Mouse (Mus musculus): ENCODE data around the gene Olfr1029. TPM values are rescaled to one million over a fixed set of nuclear protein-coding genes. Genes with fewer than 3 reads are reported as not detected.

Gene Olfr1029
- not detected in 2 replicates for polyA plus RNA-seq (2012; rRNA removed)

GRCm38 (mm10) chr2:85973595-85973994 is at the start of gene Olfr1029:
TSS of gene Olfr1029 (plus strand) at chr2:85973895.

GRCm38 (mm10) chr2:85950137-85950536 is 23.6 kb upstream of the Olfr1029 start, which contains the start of gene Olfr1028:
TSS of gene Olfr1028 (plus strand) at chr2:85950437.

GRCm38 (mm10) chr2:85978976-85979375 is 5.3 kb downstream of the Olfr1029 start, which contains the start of gene Olfr1030:
TSS of gene Olfr1030 (plus strand) at chr2:85979276.

GRCm38 (mm10) chr2:85990004-85990403 is 16.3 kb downstream of the Olfr1029 start, which contains the start of gene Olfr1031:
TSS of gene Olfr1031 (plus strand) at chr2:85990304.

GRCm38 (mm10) chr2:86005240-86005639 is 31.5 kb downstream of the Olfr1029 start, which contains the start of gene Olfr1032:
TSS of gene Olfr1032 (plus strand) at chr2:86005540.

GRCm38 (mm10) chr2:86020406-86020805 is 46.7 kb downstream of the Olfr1029 start, which contains the start of gene Olfr1033:
TSS of gene Olfr1033 (plus strand) at chr2:86020633.

Other genes with a start within 250 kb of the Olfr1029 start
- gene Olfr1012, start 211.1 kb upstream of the Olfr1029 start, polyA plus RNA-seq (2012; rRNA removed): not detected in 2 replicates
- not detected in 2 replicates for gene Olfr1013, start 206.8 kb upstream of the Olfr1029 start, polyA plus RNA-seq (2012; rRNA removed)
- gene Olfr1014, start 201.2 kb upstream of the Olfr1029 start, polyA plus RNA-seq (2012; rRNA removed): not detected in 2 replicates
- not detected in 2 replicates for gene Olfr1015, start 191.9 kb upstream of the Olfr1029 start, polyA plus RNA-seq (2012; rRNA removed)
- gene Olfr1016, start 171.4 kb upstream of the Olfr1029 start, polyA plus RNA-seq (2012; rRNA removed): not detected in 2 replicates
- not detected in 2 replicates for gene Olfr1018, start 155.4 kb upstream of the Olfr1029 start, polyA plus RNA-seq (2012; rRNA removed)
- gene Olfr1019, start 128.4 kb upstream of the Olfr1029 start, polyA plus RNA-seq (2012; rRNA removed): not detected in 2 replicates
- gene Olfr1020, start 126.9 kb upstream of the Olfr1029 start, polyA plus RNA-seq (2012; rRNA removed): not detected in 2 replicates
- gene Olfr1022, start 105.3 kb upstream of the Olfr1029 start, polyA plus RNA-seq (2012; rRNA removed): not detected in 2 replicates
- gene Olfr1023, start 88.3 kb upstream of the Olfr1029 start, polyA plus RNA-seq (2012; rRNA removed): not detected in 2 replicates
- gene Olfr1024, start 68.8 kb upstream of the Olfr1029 start, polyA plus RNA-seq (2012; rRNA removed): not detected in 2 replicates
- not detected in 2 replicates for gene Olfr1025-ps1, start 58.7 kb upstream of the Olfr1029 start, polyA plus RNA-seq (2012; rRNA removed)
- not detected in 2 replicates for gene Olfr1026, start 52.3 kb upstream of the Olfr1029 start, polyA plus RNA-seq (2012; rRNA removed)
- not detected in 2 replicates for gene Olfr1028, start 23.5 kb upstream of the Olfr1029 start, polyA plus RNA-seq (2012; rRNA removed)
- not detected in 2 replicates for gene Olfr1030, start 5.4 kb downstream of the Olfr1029 start, polyA plus RNA-seq (2012; rRNA removed)
- not detected in 2 replicates for gene Olfr1031, start 16.4 kb downstream of the Olfr1029 start, polyA plus RNA-seq (2012; rRNA removed)
- not detected in 2 replicates for gene Olfr1032, start 31.6 kb downstream of the Olfr1029 start, polyA plus RNA-seq (2012; rRNA removed)
- gene Olfr1033, start 46.7 kb downstream of the Olfr1029 start, polyA plus RNA-seq (2012; rRNA removed): 0.12 TPM in 1 of 2 replicates, not detected in the other
- gene Olfr1034, start 72.0 kb downstream of the Olfr1029 start, polyA plus RNA-seq (2012; rRNA removed): 0.02 TPM in 1 of 2 replicates, not detected in the other
- not detected in 2 replicates for gene Olfr1036, start 100.1 kb downstream of the Olfr1029 start, polyA plus RNA-seq (2012; rRNA removed)
- gene Olfr1037, start 113.5 kb downstream of the Olfr1029 start, polyA plus RNA-seq (2012; rRNA removed): not detected in 2 replicates
- gene Olfr1039, start 162.0 kb downstream of the Olfr1029 start, polyA plus RNA-seq (2012; rRNA removed): not detected in 2 replicates
- gene Olfr1040, start 172.8 kb downstream of the Olfr1029 start, polyA plus RNA-seq (2012; rRNA removed): not detected in 2 replicates
- gene Olfr1042, start 187.9 kb downstream of the Olfr1029 start, polyA plus RNA-seq (2012; rRNA removed): not detected in 2 replicates
- gene Olfr1043, start 193.6 kb downstream of the Olfr1029 start, polyA plus RNA-seq (2012; rRNA removed): not detected in 2 replicates
- not detected in 2 replicates for gene Olfr1044, start 203.9 kb downstream of the Olfr1029 start, polyA plus RNA-seq (2012; rRNA removed)
- gene Olfr52, start 211.8 kb downstream of the Olfr1029 start, polyA plus RNA-seq (2012; rRNA removed): not detected in 2 replicates
- gene Olfr1045, start 229.1 kb downstream of the Olfr1029 start, polyA plus RNA-seq (2012; rRNA removed): not detected in 2 replicates
- gene Olfr1046, start 245.4 kb downstream of the Olfr1029 start, polyA plus RNA-seq (2012; rRNA removed): not detected in 2 replicates